Mouse (Mus musculus) urinary bladder, postnatal 14 days (tissue): ENCODE data around the gene Nelfe.

Source experiments
- DNase-seq: peaks from one replicate; pipeline ENCODE4 v3.0.0; 2021; ENCODE audit warnings: low spot score

Gene Nelfe

GRCm38 (mm10) chr17:34847192-34847591 is 3.0 kb upstream of the Nelfe start:
- DNase-seq: no peak

GRCm38 (mm10) chr17:34847615-34848014 is 2.6 kb upstream of the Nelfe start:
- no peak for DNase-seq

GRCm38 (mm10) chr17:34850517-34851125 is 430 bp downstream of the Nelfe start:
- no peak for DNase-seq

GRCm38 (mm10) chr17:34853511-34853910 is 3.3 kb downstream of the Nelfe start:
- no peak for DNase-seq

GRCm38 (mm10) chr17:34854761-34855160 is 4.6 kb downstream of the Nelfe start:
- DNase-seq: no peak

GRCm38 (mm10) chr17:34855825-34856224 is 5.6 kb downstream of the Nelfe start:
- DNase-seq: peak; percentile 63

DNA sequence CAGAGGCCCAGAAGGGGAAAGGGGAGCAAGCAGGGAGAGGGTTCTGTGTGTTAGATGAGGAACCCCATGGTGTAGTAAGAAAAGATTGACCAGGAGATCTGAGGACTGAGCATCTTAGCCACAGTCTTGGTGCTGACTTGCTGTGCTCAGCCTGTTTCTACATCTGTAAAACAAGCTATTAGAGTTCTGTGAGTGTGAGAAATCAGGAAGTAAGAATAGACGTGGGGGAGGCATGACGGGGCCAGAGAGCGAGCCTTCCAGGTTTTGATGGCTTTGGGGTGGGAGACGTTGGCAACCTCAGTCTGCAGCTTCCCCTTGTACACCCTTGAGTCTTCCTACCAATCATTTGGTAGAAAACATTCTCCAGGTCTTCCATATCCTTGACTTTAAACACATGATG is 8.5 kb downstream of the Nelfe start:
- DNase-seq: no peak

DNA sequence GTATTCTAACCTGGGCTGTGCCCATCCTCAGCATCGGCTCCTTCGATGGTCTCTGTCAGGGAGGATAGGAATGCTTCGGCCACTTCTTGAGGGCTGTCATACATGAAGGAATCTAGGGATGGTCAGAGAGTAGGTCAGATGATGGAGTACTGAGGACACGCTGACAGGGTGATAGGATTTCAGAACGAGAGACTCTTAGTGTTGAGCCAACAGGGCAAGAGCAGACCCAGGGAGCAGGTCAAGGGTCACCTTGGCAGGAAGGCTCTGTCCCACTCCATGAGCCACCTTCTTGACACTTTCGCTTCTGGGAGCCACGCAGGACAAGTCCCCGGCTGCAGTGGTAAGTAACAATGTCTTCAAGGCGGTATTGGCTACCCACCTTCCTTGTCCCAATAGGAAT is 10.3 kb downstream of the Nelfe start:
- no peak for DNase-seq

DNA sequence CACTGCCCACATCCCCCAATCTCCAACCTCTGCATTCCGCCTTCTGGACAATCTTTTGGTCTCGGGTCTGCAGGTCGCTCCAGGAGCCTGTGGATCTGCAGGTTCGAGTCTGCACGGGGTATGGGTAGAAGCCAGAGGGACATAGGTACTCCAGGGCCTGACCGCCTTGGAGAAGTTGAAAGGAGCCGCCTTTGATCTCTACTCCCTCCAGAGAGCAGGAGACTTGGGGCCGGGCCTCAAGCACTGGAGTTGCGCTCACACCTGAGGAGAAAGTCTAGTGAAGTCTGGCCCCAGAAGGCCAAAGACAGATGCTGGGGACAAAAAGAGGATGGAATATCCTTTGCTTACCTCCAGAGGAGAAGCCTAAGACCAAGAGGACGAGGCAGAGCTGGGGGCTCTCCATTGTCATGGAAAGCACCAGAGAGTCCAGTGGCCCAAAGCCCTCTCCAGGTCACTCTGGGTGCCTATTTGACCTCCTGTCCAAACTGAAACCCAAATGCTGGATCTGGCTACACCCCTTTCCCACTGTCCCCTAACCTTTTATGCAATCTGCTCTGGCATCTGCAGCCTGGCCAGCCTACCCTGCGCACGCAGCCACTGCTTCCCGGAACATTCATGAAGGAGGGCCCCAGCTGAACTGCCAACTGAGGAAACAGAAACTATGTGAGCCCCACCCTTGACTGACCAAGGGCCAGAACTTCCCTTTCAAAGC is 11.7 kb downstream of the Nelfe start:
- peak; percentile 36 for DNase-seq

DNA sequence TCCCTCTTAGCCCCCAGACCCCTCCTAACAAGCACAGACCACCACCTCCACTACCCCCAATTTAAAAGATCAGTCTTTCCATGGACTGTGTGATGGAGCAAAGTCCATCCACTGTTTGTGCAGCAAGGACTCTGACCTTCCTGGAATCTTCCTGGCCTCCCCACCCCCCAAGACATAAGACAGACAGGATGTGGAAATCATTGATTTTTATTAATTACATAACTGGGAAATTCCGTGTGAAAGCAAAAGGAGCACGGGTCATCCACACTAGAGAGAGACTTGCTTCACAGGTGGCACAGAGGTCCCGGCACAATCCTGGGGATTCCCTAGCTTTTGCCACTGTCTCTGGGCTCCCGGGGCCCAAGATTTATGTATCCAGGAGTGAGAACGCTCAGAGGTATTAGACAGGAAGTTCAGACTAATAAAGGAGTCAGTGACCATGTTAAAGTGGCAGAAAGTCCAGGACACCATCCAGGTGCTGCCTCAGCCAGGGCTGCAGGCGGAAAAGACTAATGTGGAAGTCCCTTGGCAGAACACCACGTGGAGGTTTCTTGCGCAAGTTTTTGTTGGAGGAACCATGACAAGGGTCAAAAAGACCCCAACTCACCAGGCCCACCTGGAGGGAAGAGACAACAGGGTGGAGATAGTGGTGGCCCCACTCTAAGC is 12.4 kb downstream of the Nelfe start, which contains the start of gene Cfb:
Gene Cfb, minus strand, starts transcription at position 103 of the 666 bp plus-strand sequence.
- DNase-seq: no peak

- DNase-seq: no peak
These were observed 15.8 kb downstream of the Nelfe start for GRCm38 (mm10) chr17:34865981-34866380.

DNA sequence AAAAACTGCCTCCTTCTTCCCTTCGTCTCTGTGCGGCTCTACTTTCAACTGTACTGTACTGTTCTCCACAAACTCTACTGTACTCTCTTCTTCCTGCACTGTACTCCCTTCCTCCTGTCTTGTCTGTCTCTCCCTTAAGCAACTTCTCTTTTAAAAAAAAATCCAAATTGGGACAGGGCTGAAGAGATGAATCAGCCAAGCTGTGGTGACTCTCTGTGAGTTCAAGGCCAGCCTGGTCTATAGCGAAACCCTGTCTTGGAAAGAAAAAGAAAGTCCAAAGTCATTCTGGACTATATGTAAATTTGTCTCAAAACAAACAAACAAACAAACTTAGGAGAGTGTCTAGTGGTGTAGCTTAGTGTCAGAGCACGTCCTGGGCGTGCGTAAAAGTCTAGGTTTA is 24.1 kb downstream of the Nelfe start:
- no peak for DNase-seq

- no peak for DNase-seq
These were observed 29.2 kb downstream of the Nelfe start, which contains the start of gene Zbtb12 for GRCm38 (mm10) chr17:34879336-34879879. Zbtb12 (plus strand) TSS chr17:34879483.

DNA sequence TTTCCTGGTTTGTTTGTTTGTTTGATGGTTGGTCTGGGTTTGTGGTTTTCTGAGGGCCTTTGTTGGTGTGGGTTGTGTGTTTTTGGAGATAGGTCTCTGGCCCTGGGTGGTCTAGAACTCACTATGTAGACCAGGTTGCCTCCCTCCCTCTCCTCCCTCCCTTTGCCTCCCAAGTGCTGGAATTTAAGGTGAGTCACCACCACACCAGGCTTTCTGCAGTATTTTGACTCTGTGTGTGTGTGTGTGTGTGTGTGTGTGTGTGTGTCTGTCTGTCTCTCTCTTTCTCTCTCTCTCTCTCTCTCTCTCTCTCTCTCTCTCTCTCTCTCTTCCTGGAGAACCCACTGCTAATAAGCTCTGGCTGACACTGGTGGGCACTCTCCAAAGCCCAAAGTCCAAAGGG is 31.0 kb downstream of the Nelfe start:
- no peak for DNase-seq

DNA sequence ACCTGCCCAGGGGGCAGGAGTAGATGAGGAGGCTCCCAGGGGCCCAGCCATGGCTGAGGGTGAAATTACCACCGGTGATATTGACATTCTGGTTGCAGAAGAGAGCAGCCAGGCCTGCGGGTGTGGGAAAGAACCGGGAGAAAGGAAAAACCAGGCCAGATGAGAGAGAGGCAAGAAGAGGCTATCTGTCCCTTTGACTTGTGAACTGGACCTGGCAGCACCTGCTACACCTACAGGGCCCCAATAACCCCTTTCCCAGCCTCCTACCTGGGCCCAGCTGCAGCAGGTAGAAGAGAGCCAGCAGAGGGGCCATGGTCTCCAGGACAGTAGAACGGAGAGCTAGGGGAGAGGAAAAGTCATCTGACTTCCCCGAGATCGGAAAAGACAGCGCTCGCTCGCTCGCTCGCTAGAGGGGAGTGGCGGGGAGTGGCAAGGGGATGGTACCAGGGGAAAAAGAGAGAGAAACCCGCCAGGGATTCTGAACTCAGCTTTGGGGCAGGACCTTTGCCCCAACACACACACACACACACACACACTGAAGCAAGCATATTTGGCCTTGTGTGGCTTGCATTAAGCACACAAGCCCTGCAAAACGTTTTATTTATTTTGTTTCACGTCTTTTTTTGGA is 31.6 kb downstream of the Nelfe start, which contains the start of gene Gm20547:
Gene Gm20547, minus strand, starts transcription at position 360 of the 628 bp plus-strand sequence.
- DNase-seq: no peak

GRCm38 (mm10) chr17:34883332-34883731 is 33.1 kb downstream of the Nelfe start:
- DNase-seq: no peak

- DNase-seq: no peak
These were observed 34.5 kb downstream of the Nelfe start for GRCm38 (mm10) chr17:34884704-34885103.

DNA sequence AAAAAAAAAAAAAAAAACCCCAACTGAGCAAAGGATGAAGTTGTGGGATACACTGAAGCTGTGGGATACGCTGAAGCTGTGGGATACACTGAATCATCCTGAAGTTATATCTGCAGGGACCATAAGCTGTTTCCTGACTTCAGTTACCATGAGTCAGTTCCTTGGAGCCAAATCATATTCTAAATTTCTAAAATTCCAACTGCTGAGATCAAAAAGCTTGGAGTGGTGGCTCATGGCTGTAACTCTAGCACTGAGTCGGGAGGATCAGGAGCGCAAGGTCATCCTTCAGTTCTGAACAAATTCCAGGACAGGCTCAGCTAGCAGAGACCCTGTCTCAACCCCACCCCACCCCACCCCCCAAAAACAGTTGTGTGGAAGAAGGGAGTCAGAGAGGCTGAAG is 35.4 kb downstream of the Nelfe start:
- no peak for DNase-seq

DNA sequence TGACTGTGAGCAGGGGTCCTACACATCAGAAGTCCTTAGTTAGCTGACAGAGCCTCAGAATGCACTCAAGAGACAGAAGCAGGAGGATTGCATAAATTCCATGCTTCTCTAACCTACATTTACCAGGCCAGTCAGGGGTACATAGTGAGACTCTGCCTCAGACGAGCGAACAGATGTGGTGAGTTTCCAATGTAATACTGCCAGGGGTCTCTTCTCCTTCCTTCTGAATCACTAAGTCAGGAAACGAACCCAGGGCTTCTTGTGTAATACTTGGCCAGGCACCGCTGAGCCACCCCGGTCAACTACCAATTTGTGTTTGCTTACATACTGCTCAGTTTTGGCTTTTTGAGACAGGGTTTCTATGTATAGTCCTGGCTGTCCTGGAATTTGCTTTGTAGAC is 37.8 kb downstream of the Nelfe start:
- DNase-seq: no peak

DNA sequence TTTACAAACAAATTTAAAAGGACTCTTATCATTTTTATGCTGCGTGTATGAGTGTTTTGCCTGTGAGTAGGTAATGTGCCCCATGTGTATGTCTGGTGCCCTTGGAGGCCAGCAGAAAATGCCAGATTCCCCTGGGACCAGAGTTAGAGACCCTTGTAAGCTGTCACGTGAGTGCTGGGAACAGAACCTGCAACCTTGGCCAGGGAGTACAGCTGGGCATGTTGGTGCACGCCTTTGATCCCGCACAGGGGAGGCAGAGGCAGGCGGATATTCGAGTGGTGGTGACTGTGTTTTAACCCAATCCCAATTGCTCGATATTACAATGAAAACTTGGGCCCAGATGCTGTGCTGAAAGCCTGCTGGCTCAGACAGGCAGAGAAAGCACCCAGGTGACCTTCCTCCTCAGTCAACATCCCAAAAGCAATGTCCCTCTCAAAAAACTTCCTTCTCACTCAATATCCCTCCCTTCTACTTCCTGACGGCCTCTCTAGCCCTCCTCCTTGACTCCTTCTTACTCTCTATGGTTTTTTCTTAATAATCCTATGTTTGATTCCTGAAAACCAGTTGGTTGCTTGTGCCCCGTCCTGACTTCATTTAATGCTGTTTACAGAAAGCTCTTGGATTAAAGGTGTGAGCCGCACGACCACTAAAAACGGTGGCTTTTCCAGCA is 40.0 kb downstream of the Nelfe start:
- DNase-seq: no peak

DNA sequence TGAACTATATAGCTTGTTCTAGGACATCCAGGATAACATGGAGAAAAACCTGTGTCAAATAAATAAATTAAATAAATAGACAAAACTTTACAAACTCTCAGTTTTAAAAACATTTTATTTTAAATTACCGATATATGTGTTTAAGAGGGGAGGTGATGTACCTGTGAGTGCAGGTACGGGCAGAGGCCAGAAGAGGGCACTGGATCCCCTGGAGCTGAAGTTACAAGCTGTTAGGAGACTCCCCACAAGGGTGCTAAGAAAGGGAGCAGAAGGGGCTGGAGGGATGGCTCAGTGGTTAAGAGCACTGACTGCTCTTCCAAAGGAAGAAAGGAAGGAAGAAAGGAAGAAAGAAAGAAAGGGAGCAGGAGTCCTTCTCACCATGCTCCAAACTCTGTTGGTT is 41.2 kb downstream of the Nelfe start:
- no peak for DNase-seq
